Mouse (Mus musculus) midbrain, embryonic 13.5 days (tissue): ENCODE measurements around the gene Cldn10. TPM values are rescaled to one million over a fixed set of nuclear protein-coding genes. Genes with fewer than 3 reads are reported as not detected.

ENCODE experiments used
- ATAC-seq: fragments of 200-750 bp; cut with Nextera tagmentation; 2 replicates; pipeline ENCODE4 v1.8.0; 2017; ENCODE audit warnings: mild to moderate bottlenecking, moderate TSS enrichment, moderate library complexity
- H3K27ac ChIP-seq: fragments of 300-500 bp; sonication (generic); 2 replicates; pipeline ENCODE4 v1.5.1; 2015; ENCODE audit warnings: inconsistent platforms, mild to moderate bottlenecking, moderate library complexity
- H3K27me3 ChIP-seq: fragments of 300-500 bp; sonication (generic); 2 replicates; pipeline ENCODE4 v1.6.1; 2015; ENCODE audit warnings: mild to moderate bottlenecking, inconsistent platforms
- H3K36me3 ChIP-seq: fragments of 300-500 bp; sonication (generic); 2 replicates; pipeline ENCODE4 v1.6.1; 2015; ENCODE audit warnings: mild to moderate bottlenecking, inconsistent platforms
- H3K4me1 ChIP-seq: fragments of 300-500 bp; sonication (generic); replicated peaks from 2 replicates; pipeline ENCODE4 v1.6.1; 2015; ENCODE audit warnings: inconsistent platforms
- H3K4me2 ChIP-seq: fragments of 300-500 bp; sonication (generic); replicated peaks from 2 replicates; pipeline ENCODE4 v1.6.1; 2015; ENCODE audit warnings: moderate library complexity, mild to moderate bottlenecking, inconsistent platforms
- H3K4me3 ChIP-seq: fragments of 300-500 bp; sonication (generic); replicated peaks from 2 replicates; pipeline ENCODE4 v1.5.1; 2015; ENCODE audit warnings: mild to moderate bottlenecking, inconsistent platforms
- H3K9ac ChIP-seq: fragments of 300-500 bp; sonication (generic); replicated peaks from 2 replicates; pipeline ENCODE4 v1.6.1; 2015; ENCODE audit warnings: mild to moderate bottlenecking, inconsistent platforms
- H3K9me3 ChIP-seq: fragments of 300-500 bp; sonication (generic); 2 replicates; pipeline ENCODE4 v1.6.1; 2016; ENCODE audit warnings: mild to moderate bottlenecking, inconsistent platforms
- WGBS: fragments of 180-500 bp; shearing (Covaris S2); methylation state at CpG from one replicate; pipeline ENCODE4 v1.1.7; 2015; 5-methylcytosine and 5-hydroxymethylcytosine counted together
- polyA plus RNA-seq: library from polyadenylated mRNA; unstranded; fragments of >200 nt; fragmentation: Nextera tagmentation; extraction: Ambion mirVana; gene quantifications from 2 replicates; pipeline ENCODE4 v1.2.1, GENCODE M21; 2015

Cldn10 gene
- polyA plus RNA-seq, 1 experiment from 2014 or later = 1.0 TPM

DNA sequence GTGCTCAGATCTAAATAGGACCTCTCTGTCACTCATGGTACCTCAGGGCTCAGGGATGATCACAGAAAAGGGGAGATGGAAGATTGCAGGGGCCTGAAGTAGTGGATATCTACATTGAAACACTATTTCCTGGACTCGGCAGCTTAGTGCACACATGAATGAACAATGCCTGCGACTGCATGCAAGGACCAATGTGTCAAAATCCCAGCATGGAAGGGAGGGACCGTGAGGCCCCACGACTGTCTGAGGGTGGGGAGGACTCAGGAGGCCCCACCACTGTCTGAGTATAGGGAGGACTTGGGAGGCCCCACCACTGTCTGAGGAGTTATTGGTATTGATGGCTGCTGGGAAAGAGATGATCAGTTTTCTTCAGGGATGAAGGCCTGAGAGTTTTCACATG, 2.5 kb downstream of the Cldn10 start:
- Histone ChIP-seq H3K27ac (no peak overlapping the region), H3K4me3 (no peak overlapping the region), H3K36me3 (no peaks in the 10 kb centered on the region), H3K4me1 (0 out of 2 replicates have a peak, but pooled peaks cover 3% of the 10 kb centered on the region), H3K9me3 (no peaks in the 10 kb centered on the region), H3K4me2 (no peak overlapping the region), H3K9ac (no peak overlapping the region), H3K27me3 (no peaks in the 10 kb centered on the region)
- 74% methylated on average over 4 of the region's 4 CpGs for WGBS
- no peak for ATAC-seq

DNA sequence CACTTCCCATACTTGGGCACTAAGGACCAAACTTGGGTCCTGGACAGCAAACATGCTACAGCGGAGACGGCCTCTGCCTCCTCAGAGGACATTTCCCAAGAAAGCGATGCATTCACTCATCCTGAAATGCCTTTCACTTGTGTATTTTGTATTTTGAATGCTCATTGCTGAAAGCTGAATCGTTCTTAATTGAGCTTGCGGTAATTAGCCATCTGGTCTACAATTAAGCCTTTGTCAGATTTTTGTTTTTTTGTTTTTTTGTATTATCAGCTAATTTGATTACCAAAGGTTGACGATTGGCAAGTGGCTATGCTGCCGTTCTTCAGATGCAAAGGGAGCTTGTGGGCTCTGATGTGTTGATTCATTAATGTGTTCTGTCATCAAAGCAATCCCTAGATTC, 5.2 kb downstream of the Cldn10 start:
- no peaks in the 10 kb centered on the region for H3K36me3 ChIP-seq
- no peak overlapping the region for H3K27ac ChIP-seq
- H3K4me2 ChIP-seq = no peak overlapping the region
- H3K27me3 ChIP-seq = no peaks in the 10 kb centered on the region
- ATAC-seq = no peak
- 0 out of 2 replicates have a peak, but pooled peaks cover 9% of the 10 kb centered on the region for H3K4me1 ChIP-seq
- H3K4me3 ChIP-seq = no peak overlapping the region
- no peaks in the 10 kb centered on the region for H3K9me3 ChIP-seq
- H3K9ac ChIP-seq = no peak overlapping the region
- WGBS = 86% methylated on average over 7 of the region's 7 CpGs

DNA sequence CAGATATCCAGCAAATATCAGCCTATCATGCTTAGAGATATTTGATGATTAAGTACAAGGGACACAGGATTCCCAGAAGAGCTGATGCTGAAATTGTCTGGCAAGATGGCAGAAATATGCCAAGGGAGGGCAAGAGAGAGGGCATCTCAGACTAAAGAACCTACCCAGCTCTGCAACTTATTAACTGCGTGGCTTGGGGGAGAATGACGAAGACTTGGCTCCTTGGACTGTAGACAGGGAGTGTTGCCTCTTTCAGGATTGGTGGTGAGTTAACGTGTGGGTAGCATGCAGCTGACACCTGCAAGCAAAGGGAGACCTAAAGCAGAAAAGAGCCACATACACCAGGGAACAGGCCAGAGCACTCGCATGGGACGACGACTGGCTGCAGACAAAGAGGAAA, 5.7 kb downstream of the Cldn10 start:
- Histone ChIP-seq H3K4me1 (0 out of 2 replicates have a peak, but pooled peaks cover 9% of the 10 kb centered on the region), H3K4me3 (no peak overlapping the region), H3K27ac (no peak overlapping the region), H3K36me3 (no peaks in the 10 kb centered on the region), H3K9me3 (no peaks in the 10 kb centered on the region), H3K27me3 (no peaks in the 10 kb centered on the region), H3K4me2 (no peak overlapping the region), H3K9ac (no peak overlapping the region)
- ATAC-seq = no peak
- 94% methylated on average over 6 of the region's 6 CpGs for WGBS

DNA sequence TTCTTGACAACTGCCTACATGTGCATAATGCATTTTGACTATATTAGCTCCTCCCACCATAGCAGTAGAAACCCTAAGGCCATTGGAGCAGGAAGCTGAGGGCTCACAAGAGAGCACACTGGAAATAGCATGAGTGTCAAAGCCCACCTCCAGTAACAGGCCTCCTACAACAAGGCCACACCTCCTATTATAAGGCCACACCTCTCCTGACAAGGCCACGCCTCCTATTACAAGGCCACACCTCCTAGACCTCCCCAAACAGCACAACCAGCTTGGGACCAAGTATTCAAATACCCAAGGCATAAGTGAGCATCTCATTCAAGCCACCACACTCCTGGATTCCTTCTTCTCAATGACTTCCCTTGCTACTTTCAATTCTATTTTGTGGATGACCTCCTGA, 6.5 kb downstream of the Cldn10 start:
- ATAC-seq = peak; percentile 53; the same call in 1 of the 2 replicates
- H3K9ac ChIP-seq = no peak overlapping the region
- H3K27me3 ChIP-seq = no peaks in the 10 kb centered on the region
- 0 out of 2 replicates have a peak, but pooled peaks cover 9% of the 10 kb centered on the region for H3K4me1 ChIP-seq
- WGBS = 74% methylated on average over 1 of the region's 1 CpGs
- no peaks in the 10 kb centered on the region for H3K9me3 ChIP-seq
- H3K27ac ChIP-seq = no peak overlapping the region
- no peak overlapping the region for H3K4me3 ChIP-seq
- no peaks in the 10 kb centered on the region for H3K36me3 ChIP-seq
- H3K4me2 ChIP-seq = no peak overlapping the region

DNA sequence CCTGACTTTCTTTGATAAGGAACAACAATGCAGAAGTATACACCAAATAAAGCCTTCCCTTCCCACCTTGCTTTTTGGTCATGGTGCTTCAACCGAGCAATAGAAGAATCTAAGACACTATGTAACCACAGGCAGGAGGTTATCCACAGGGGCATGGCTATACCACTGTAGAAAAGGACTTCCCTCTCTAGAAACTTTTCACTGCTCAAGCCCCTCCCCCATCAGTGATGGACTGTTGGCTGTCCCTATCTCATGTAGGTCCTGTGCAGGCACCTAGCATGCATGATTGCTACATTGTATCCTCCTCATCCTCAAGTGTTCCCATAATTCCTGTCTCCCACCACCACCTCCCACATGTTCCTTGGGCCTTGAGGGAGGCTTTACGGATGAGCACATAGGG, 7.2 kb downstream of the Cldn10 start:
- Histone ChIP-seq H3K27me3 (no peaks in the 10 kb centered on the region), H3K9ac (no peak overlapping the region), H3K27ac (no peak overlapping the region), H3K36me3 (no peaks in the 10 kb centered on the region), H3K4me3 (no peak overlapping the region), H3K9me3 (no peaks in the 10 kb centered on the region), H3K4me2 (no peak overlapping the region), H3K4me1 (0 out of 2 replicates have a peak, but pooled peaks cover 9% of the 10 kb centered on the region)
- 90% methylated on average over 2 of the region's 2 CpGs for WGBS
- no peak for ATAC-seq

DNA sequence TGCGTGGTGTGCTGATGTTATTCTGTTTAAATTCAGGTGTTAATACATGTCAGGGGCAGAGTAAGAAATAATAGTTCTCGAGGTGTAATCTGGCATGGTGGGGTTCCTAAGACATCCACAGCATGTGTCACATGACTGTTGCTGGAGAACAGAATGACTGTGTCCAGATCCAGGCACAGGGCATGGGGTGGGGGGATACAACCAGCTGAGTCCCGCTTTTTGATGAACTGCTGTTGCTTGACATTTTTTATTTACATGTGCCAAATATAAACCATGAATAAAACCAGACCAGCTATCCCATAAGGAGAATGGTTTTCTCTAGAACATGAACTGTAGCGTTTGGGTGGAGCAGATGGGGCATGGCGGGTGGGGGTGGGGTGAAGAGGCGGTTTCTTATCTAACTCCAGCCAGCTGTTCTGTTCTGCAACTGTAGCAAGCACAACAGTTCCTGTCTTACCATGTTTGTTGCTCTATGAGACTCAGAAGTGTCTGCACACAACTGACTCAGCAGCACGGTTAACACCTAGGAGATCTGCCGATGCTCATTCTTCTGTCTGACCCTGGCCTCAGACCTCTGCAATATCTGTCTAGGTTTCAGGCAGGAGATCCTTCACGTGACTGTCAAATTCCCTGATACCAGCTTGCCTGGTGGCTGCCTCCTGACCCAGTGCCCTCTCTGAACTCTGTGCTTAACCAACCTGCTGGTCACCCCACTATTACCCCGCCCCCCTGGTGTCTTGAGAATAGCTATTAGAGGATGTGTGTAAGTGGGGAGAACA, 8.4 kb downstream of the Cldn10 start:
- Histone ChIP-seq H3K27ac (no peak overlapping the region), H3K4me1 (0 out of 2 replicates have a peak, but pooled peaks cover 9% of the 10 kb centered on the region), H3K27me3 (peaks cover 4% of the 10 kb centered on the region; the same call in 1 of the 2 replicates), H3K36me3 (no peaks in the 10 kb centered on the region), H3K9me3 (no peaks in the 10 kb centered on the region), H3K4me3 (no peak overlapping the region), H3K9ac (no peak overlapping the region), H3K4me2 (no peak overlapping the region)
- WGBS = 69% methylated on average over 10 of the region's 10 CpGs
- ATAC-seq = no peak

DNA sequence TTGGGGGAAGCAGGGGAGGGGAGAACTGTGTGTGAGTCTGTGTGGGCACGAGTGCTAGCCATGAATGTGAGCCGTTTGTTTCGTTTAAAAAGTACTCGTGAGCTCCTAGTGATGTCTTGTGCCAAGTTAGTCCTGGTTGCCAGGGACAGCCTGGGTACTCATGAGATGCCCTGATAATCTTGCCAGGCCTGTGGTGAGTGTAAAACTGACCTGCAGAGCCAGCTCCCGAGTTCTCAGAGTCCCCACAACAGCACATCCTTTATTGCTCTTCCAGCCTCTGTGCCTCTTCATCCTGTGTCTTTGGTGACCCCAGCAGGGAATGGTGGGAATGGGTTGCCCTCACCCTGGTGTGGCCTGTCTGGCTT, 9.0 kb downstream of the Cldn10 start:
- Histone ChIP-seq H3K4me3 (no peak overlapping the region), H3K27me3 (peaks cover 5% of the 10 kb centered on the region; the same call in 1 of the 2 replicates), H3K4me2 (no peak overlapping the region), H3K4me1 (0 out of 2 replicates have a peak, but pooled peaks cover 9% of the 10 kb centered on the region), H3K9ac (no peak overlapping the region), H3K9me3 (no peaks in the 10 kb centered on the region), H3K27ac (no peak overlapping the region), H3K36me3 (no peaks in the 10 kb centered on the region)
- no peak for ATAC-seq
- 72% methylated on average over 5 of the region's 5 CpGs for WGBS

DNA sequence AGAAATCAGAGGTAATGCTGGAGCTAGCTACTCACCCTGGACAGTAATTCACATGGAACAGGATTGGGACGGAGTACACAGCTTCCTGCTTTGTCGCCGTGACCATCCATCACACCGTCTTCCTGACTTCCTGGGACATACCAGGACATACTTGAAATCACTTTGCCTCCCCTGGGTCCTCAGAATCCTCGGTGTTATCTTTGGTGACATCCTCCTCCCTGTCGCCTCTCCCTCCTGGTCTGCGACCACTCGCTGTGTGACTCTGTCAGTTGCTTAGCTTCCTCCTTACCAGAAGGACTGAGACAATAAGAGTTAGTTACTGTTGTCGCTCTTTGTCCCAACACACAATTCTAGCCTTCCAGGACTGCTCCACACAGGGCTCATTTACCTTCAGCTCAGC, 9.6 kb downstream of the Cldn10 start:
- H3K27me3 ChIP-seq = peaks cover 5% of the 10 kb centered on the region; the same call in 1 of the 2 replicates
- 76% methylated on average over 9 of the region's 9 CpGs for WGBS

DNA sequence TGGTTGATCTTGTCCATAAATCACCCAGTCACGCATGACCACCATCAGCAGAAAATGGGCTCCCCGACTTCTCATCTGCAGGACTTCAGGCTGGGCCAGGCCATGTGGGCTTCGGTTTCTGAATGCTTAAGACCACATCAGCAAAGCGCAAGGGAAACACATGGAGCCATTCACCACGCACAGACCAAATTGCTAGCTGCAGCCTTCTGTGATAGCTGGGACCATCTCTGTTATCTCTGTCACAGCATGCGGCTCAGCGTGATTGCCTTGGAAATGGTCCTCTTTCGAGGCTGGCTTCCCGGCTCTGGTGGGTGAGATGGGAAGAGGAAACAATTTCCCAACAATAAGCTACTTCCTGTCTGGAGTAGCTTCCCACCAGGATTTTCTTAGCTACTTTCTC, 12.2 kb downstream of the Cldn10 start:
- WGBS = 74% methylated on average over 9 of the region's 9 CpGs
- no peak overlapping the region for H3K4me3 ChIP-seq
- H3K9ac ChIP-seq = no peak overlapping the region
- H3K4me2 ChIP-seq = no peak overlapping the region
- no peak for ATAC-seq
- H3K9me3 ChIP-seq = no peaks in the 10 kb centered on the region
- H3K27ac ChIP-seq = no peak overlapping the region
- H3K4me1 ChIP-seq = 0 out of 2 replicates have a peak, but pooled peaks cover 12% of the 10 kb centered on the region
- peaks cover 5% of the 10 kb centered on the region; the same call in 1 of the 2 replicates for H3K27me3 ChIP-seq
- H3K36me3 ChIP-seq = no peaks in the 10 kb centered on the region

More for the DNA sequence above, 9.6 kb downstream of the Cldn10 start:
- Histone ChIP-seq H3K4me2 (no peak overlapping the region), H3K27ac (no peak overlapping the region), H3K4me1 (0 out of 2 replicates have a peak, but pooled peaks cover 9% of the 10 kb centered on the region), H3K9me3 (no peaks in the 10 kb centered on the region), H3K4me3 (no peak overlapping the region), H3K9ac (no peak overlapping the region), H3K36me3 (no peaks in the 10 kb centered on the region)
- no peak for ATAC-seq

GRCm38 (mm10) chr14:118803936-118804335, 16.2 kb downstream of the Cldn10 start:
- Histone ChIP-seq H3K4me1 (0 out of 2 replicates have a peak, but pooled peaks cover 6% of the 10 kb centered on the region), H3K27me3 (peaks cover 5% of the 10 kb centered on the region; the same call in 1 of the 2 replicates), H3K36me3 (no peaks in the 10 kb centered on the region), H3K4me2 (no peak overlapping the region), H3K4me3 (no peak overlapping the region), H3K9me3 (no peaks in the 10 kb centered on the region), H3K27ac (no peak overlapping the region), H3K9ac (no peak overlapping the region)
- ATAC-seq = no peak
- WGBS = 6% methylated on average over 7 of the region's 7 CpGs

- H3K36me3 ChIP-seq = no peaks in the 10 kb centered on the region
- 0 out of 2 replicates have a peak, but pooled peaks cover 6% of the 10 kb centered on the region for H3K4me1 ChIP-seq
- H3K9ac ChIP-seq = no peak overlapping the region
- no peak overlapping the region for H3K4me3 ChIP-seq
- H3K27me3 ChIP-seq = peaks cover 5% of the 10 kb centered on the region; the same call in 1 of the 2 replicates
- no peak overlapping the region for H3K27ac ChIP-seq
- 24% methylated on average over 6 of the region's 6 CpGs for WGBS
- ATAC-seq = 0 out of 2 replicates have a peak, but pooled peaks have one; percentile 58
- no peaks in the 10 kb centered on the region for H3K9me3 ChIP-seq
- H3K4me2 ChIP-seq = no peak overlapping the region
Observed at GRCm38 (mm10) chr14:118804351-118804750, 16.6 kb downstream of the Cldn10 start.

- Histone ChIP-seq H3K4me1 (0 out of 2 replicates have a peak, but pooled peaks cover 6% of the 10 kb centered on the region), H3K4me2 (no peak overlapping the region), H3K4me3 (no peak overlapping the region), H3K27ac (no peak overlapping the region), H3K9me3 (no peaks in the 10 kb centered on the region), H3K36me3 (no peaks in the 10 kb centered on the region), H3K9ac (no peak overlapping the region), H3K27me3 (no peaks in the 10 kb centered on the region)
- ATAC-seq = no peak
- 92% methylated on average over 5 of the region's 5 CpGs for WGBS
Observed at GRCm38 (mm10) chr14:118807653-118808052, 19.9 kb downstream of the Cldn10 start.
